Mouse (Mus musculus) mature B cell (primary cell): ENCODE results near the gene 3300002I08Rik.
"Not testable (repeated sequence)": the region's sequence is repeated elsewhere in the genome, so short reads cannot be mapped to it uniquely, and the experiment has no call there.

ENCODE experiments used
- in situ Hi-C: fragments of 300-500 bp; cut with MboI; formaldehyde crosslinking; loops from 2 replicates; pipeline ENCODE4 v1.14.3; 2019

Gene 3300002I08Rik

GRCm38 (mm10) chr2:150362113-150362877 is at the start of gene 3300002I08Rik:
3300002I08Rik (minus strand) TSS chr2:150362765.
- in situ Hi-C loops: not testable (repeated sequence)

GRCm38 (mm10) chr2:150412146-150412545 is 49.6 kb upstream of the 3300002I08Rik start:
- in situ Hi-C loops: not testable (repeated sequence)

GRCm38 (mm10) chr2:150390198-150390597 is 27.6 kb upstream of the 3300002I08Rik start:
- in situ Hi-C loops: no loop called here

- in situ Hi-C loops: not testable (repeated sequence)
Measured at GRCm38 (mm10) chr2:150385553-150386106, 23.1 kb upstream of the 3300002I08Rik start.

- in situ Hi-C loops: no loop called here
Measured at GRCm38 (mm10) chr2:150362878-150363229, 289 bp upstream of the 3300002I08Rik start.

- in situ Hi-C loops: not testable (repeated sequence)
Measured at GRCm38 (mm10) chr2:150357136-150357535, 5.4 kb downstream of the 3300002I08Rik start.

- in situ Hi-C loops: no loop called here
Measured at GRCm38 (mm10) chr2:150323402-150323801, 39.2 kb downstream of the 3300002I08Rik start, which contains the start of gene Gm10130. Gm10130 (plus strand) TSS chr2:150323702.

- in situ Hi-C loops: loop anchor here (10.0 kb wide), 1 partner anchor 356 kb away; no protein-coding TSS in a partner anchor
Measured at GRCm38 (mm10) chr2:150318973-150319372, 43.6 kb downstream of the 3300002I08Rik start.

- in situ Hi-C loops: loop anchor here (10.0 kb wide), 1 partner anchor 359 kb away; no protein-coding TSS in a partner anchor
Measured at GRCm38 (mm10) chr2:150316140-150316539, 46.4 kb downstream of the 3300002I08Rik start.

- in situ Hi-C loops: loop anchor here (10.0 kb wide), 1 partner anchor 364 kb away; no protein-coding TSS in a partner anchor
Measured at GRCm38 (mm10) chr2:150310952-150311884, 51.3 kb downstream of the 3300002I08Rik start.

GRCm38 (mm10) chr2:150307183-150307773 is 55.3 kb downstream of the 3300002I08Rik start:
- in situ Hi-C loops: no loop called here

GRCm38 (mm10) chr2:150299096-150299495 is 63.5 kb downstream of the 3300002I08Rik start:
- in situ Hi-C loops: no loop called here

GRCm38 (mm10) chr2:150293669-150294068 is 68.9 kb downstream of the 3300002I08Rik start:
- in situ Hi-C loops: no loop called here
